Mouse (Mus musculus) CD4-positive, CD25-positive, alpha-beta regulatory T cell, adult 2 months (primary cell): ENCODE measurements at regions not wholly inside any gene's neighbourhood (a gene's known extent, or its start where the extent isn't known, plus 50 kb on each side); places are given as distances from the start of the nearest gene placed in this dataset.
A peak's percentile ranks its signal among the peaks of the same experiment; 100 is the strongest.

ENCODE experiments used
- DNase-seq: peaks from one replicate; pipeline ENCODE4 v3.0.0-alpha.2; 2012; ENCODE audit warnings: low read depth, low spot score

GRCm38 (mm10) chr14:102621546-102621945 lies 360.9 kb downstream of the Kctd12 start:
- DNase-seq, result no peak

GRCm38 (mm10) chr14:102619056-102619455 lies 363.4 kb downstream of the Kctd12 start:
- DNase-seq, result no peak

- no peak for DNase-seq
Observed at GRCm38 (mm10) chr14:102615588-102616309, 366.7 kb downstream of the Kctd12 start.

- DNase-seq, result no peak
Observed at GRCm38 (mm10) chr14:102606055-102606454, 376.4 kb downstream of the Kctd12 start.

GRCm38 (mm10) chr14:102594850-102595249 lies 387.6 kb downstream of the Kctd12 start:
- DNase-seq, result no peak

GRCm38 (mm10) chr14:102553781-102554180 lies 428.7 kb downstream of the Kctd12 start:
- DNase-seq, result no peak

- DNase-seq, result no peak
Observed at GRCm38 (mm10) chr14:102552598-102552997, 429.8 kb downstream of the Kctd12 start.

- DNase-seq, result no peak
Observed at GRCm38 (mm10) chr14:102524894-102525577, 457.4 kb downstream of the Kctd12 start.

GRCm38 (mm10) chr14:102516765-102517164 lies 465.7 kb downstream of the Kctd12 start:
- DNase-seq, result no peak

GRCm38 (mm10) chr14:102514527-102514926 lies 467.9 kb downstream of the Kctd12 start:
- no peak for DNase-seq

GRCm38 (mm10) chr14:102512651-102513050 lies 469.8 kb downstream of the Kctd12 start:
- no peak for DNase-seq

GRCm38 (mm10) chr14:102511691-102512383 lies 470.6 kb downstream of the Kctd12 start:
- DNase-seq, result no peak

- peak; percentile 45 for DNase-seq
Observed at GRCm38 (mm10) chr14:102510387-102510786, 472.1 kb downstream of the Kctd12 start.

- no peak for DNase-seq
Observed at GRCm38 (mm10) chr14:102505696-102506321, 476.6 kb downstream of the Kctd12 start.

- DNase-seq, result no peak
Observed at GRCm38 (mm10) chr14:102497179-102497578, 485.3 kb downstream of the Kctd12 start.

- DNase-seq, result no peak
Observed at GRCm38 (mm10) chr14:102492376-102492775, 490.1 kb downstream of the Kctd12 start.

- DNase-seq, result no peak
Observed at GRCm38 (mm10) chr14:102491205-102491604, 491.2 kb downstream of the Kctd12 start.

GRCm38 (mm10) chr14:102477162-102477561 lies 505.3 kb downstream of the Kctd12 start:
- DNase-seq, result no peak

GRCm38 (mm10) chr14:102469326-102469725 lies 513.1 kb downstream of the Kctd12 start:
- no peak for DNase-seq

- DNase-seq, result no peak
Observed at GRCm38 (mm10) chr14:102461001-102461400, 521.4 kb downstream of the Kctd12 start.

GRCm38 (mm10) chr14:102439738-102440137 lies 542.7 kb downstream of the Kctd12 start:
- DNase-seq, result no peak
